Mouse (Mus musculus) heart, postnatal 0 days (tissue): ENCODE measurements around the gene Cx3cl1. TPM values are rescaled to one million over a fixed set of nuclear protein-coding genes. Genes with fewer than 3 reads are reported as not detected.

Experiments used
- ATAC-seq: fragments of 200-750 bp; cut with Nextera tagmentation; 2 replicates; pipeline ENCODE4 v1.8.0; 2017; ENCODE audit warnings: low read depth, moderate number of reproducible peaks, moderate library complexity; ENCODE audit not compliant: insufficient read depth
- DNase-seq: peaks from one replicate; pipeline ENCODE4 v3.0.0-alpha.2; 2016; ENCODE audit warnings: low spot score
- H3K27ac ChIP-seq: fragments of 300-500 bp; sonication (generic); 2 replicates; pipeline ENCODE4 v1.5.1; 2014; ENCODE audit warnings: low read depth, mild to moderate bottlenecking
- H3K27me3 ChIP-seq: fragments of 300-500 bp; sonication (generic); 2 replicates; pipeline ENCODE4 v1.6.1; 2014; ENCODE audit warnings: low read length, mixed read lengths; ENCODE audit not compliant: control insufficient read depth, insufficient read depth
- H3K36me3 ChIP-seq: fragments of 300-500 bp; sonication (generic); replicated peaks from 2 replicates; pipeline ENCODE4 v1.6.1; 2014; ENCODE audit warnings: low read length, mixed read lengths; ENCODE audit not compliant: control insufficient read depth, insufficient read depth
- H3K4me1 ChIP-seq: fragments of 300-500 bp; sonication (generic); 2 replicates; pipeline ENCODE4 v1.6.1; 2014; ENCODE audit warnings: antibody characterized with exemption; ENCODE audit not compliant: control insufficient read depth, insufficient read depth
- H3K4me2 ChIP-seq: fragments of 300-500 bp; sonication (generic); 2 replicates; pipeline ENCODE4 v1.6.1; 2014; ENCODE audit warnings: low read depth, mild to moderate bottlenecking, low read length, moderate library complexity
- H3K4me3 ChIP-seq: fragments of 300-500 bp; sonication (generic); 2 replicates; pipeline ENCODE4 v1.5.1; 2014; ENCODE audit warnings: low read depth, low read length
- H3K9ac ChIP-seq: fragments of 300-500 bp; sonication (generic); replicated peaks from 2 replicates; pipeline ENCODE4 v1.6.1; 2014; ENCODE audit warnings: low read depth, low read length, mixed read lengths
- H3K9me3 ChIP-seq: fragments of 300-500 bp; sonication (generic); replicated peaks from 2 replicates; pipeline ENCODE4 v1.6.1; 2016; ENCODE audit warnings: low read length; ENCODE audit not compliant: control insufficient read depth
- CTCF ChIP-seq: IDR thresholded peaks from 2 replicates; pipeline ENCODE4 v1.5.1; 2016; ENCODE audit warnings: antibody characterized with exemption, control low read depth, low read depth
- EP300 ChIP-seq: IDR thresholded peaks from 2 replicates; pipeline ENCODE4 v1.6.1; 2016; ENCODE audit warnings: antibody characterized with exemption, low read depth
- WGBS: fragments of 180-500 bp; shearing (Covaris S2); extraction: QIAGEN DNeasy Blood & Tissue Kit; methylation state at CpG from one replicate; pipeline ENCODE4 v1.1.7; 2014; 5-methylcytosine and 5-hydroxymethylcytosine counted together
- polyA plus RNA-seq: library from polyadenylated mRNA; unstranded; fragments of >200 nt; fragmentation: Nextera tagmentation; extraction: Ambion mirVana; gene quantifications from 2 replicates; pipeline ENCODE4 v1.2.1, GENCODE M21; 2015
- total RNA-seq: library from RNA; depleted of rRNA; stranded (reverse); fragments of >200 nt; gene quantifications from 2 replicates; pipeline ENCODE4 v1.2.3, GENCODE M21; 2014; ENCODE audit warnings: low replicate concordance

Cx3cl1 gene
- total and polyA plus RNA-seq, 2 experiments from 2014 or later, result 2.3 to 4.1 TPM

GRCm38 (mm10) chr8:94745476-94746184, 26.2 kb upstream of the Cx3cl1 start, which contains the start of gene Ccl22:
TSS of gene Ccl22 (plus strand) at chr8:94745590.
- Histone ChIP-seq H3K9me3 (no peaks in the 10 kb centered on the region; the same call in 1 of the 2 replicates), H3K4me1 (no peaks in the 10 kb centered on the region), H3K9ac (no peak within 1 kb of the TSS), H3K4me2 (no peak within 1 kb of the TSS), H3K27me3 (no peaks in the 10 kb centered on the region), H3K4me3 (no peak within 1 kb of the TSS), H3K27ac (no peak within 1 kb of the TSS), H3K36me3 (no peaks in the 10 kb centered on the region)
- 84% methylated on average over 7 of the region's 7 CpGs for WGBS
- TF ChIP-seq EP300, result no peak
- TF ChIP-seq CTCF, result no peak
- ATAC-seq (no peak), DNase-seq (no peak)

- TF ChIP-seq CTCF (no peak), EP300 (no peak)
- Histone ChIP-seq H3K9ac (no peak overlapping the region), H3K4me3 (no peak overlapping the region), H3K36me3 (no peaks in the 10 kb centered on the region), H3K4me2 (no peak overlapping the region), H3K9me3 (no peaks in the 10 kb centered on the region), H3K27me3 (no peaks in the 10 kb centered on the region), H3K4me1 (no peaks in the 10 kb centered on the region), H3K27ac (no peak overlapping the region)
- 74% methylated on average over 8 of the region's 8 CpGs for WGBS
- DNase-seq, result no peak
- no peak for ATAC-seq
Observed at GRCm38 (mm10) chr8:94746832-94747231, 25.0 kb upstream of the Cx3cl1 start.

GRCm38 (mm10) chr8:94748363-94748762, 23.4 kb upstream of the Cx3cl1 start:
- Histone ChIP-seq H3K4me3 (no peak overlapping the region), H3K36me3 (no peaks in the 10 kb centered on the region), H3K27ac (no peak overlapping the region), H3K9ac (no peak overlapping the region), H3K4me2 (no peak overlapping the region), H3K4me1 (no peaks in the 10 kb centered on the region), H3K9me3 (no peaks in the 10 kb centered on the region), H3K27me3 (no peaks in the 10 kb centered on the region)
- TF ChIP-seq EP300 (no peak), CTCF (no peak)
- DNase-seq, result no peak
- ATAC-seq, result no peak
- WGBS, result 46% methylated on average over 4 of the region's 4 CpGs

GRCm38 (mm10) chr8:94749942-94750341, 21.9 kb upstream of the Cx3cl1 start:
- Histone ChIP-seq H3K27ac (no peak overlapping the region), H3K9ac (no peak overlapping the region), H3K9me3 (no peaks in the 10 kb centered on the region), H3K4me3 (no peak overlapping the region), H3K36me3 (no peaks in the 10 kb centered on the region), H3K4me1 (no peaks in the 10 kb centered on the region), H3K27me3 (no peaks in the 10 kb centered on the region), H3K4me2 (no peak overlapping the region)
- no peak for DNase-seq
- no peak for ATAC-seq
- 74% methylated on average over 3 of the region's 3 CpGs for WGBS
- TF ChIP-seq CTCF (no peak), EP300 (no peak)

GRCm38 (mm10) chr8:94751023-94751849, 20.6 kb upstream of the Cx3cl1 start:
- 69% methylated on average over 10 of the region's 10 CpGs for WGBS
- DNase-seq (no peak), ATAC-seq (no peak)
- no peak overlapping the region for H3K4me2 ChIP-seq
- H3K27ac ChIP-seq, result no peak overlapping the region
- no peak overlapping the region for H3K4me3 ChIP-seq
- no peak overlapping the region for H3K9ac ChIP-seq
- no peaks in the 10 kb centered on the region for H3K36me3 ChIP-seq
- no peaks in the 10 kb centered on the region for H3K4me1 ChIP-seq
- H3K27me3 ChIP-seq, result no peaks in the 10 kb centered on the region
- no peak for TF ChIP-seq CTCF
- no peak for TF ChIP-seq EP300
- no peaks in the 10 kb centered on the region for H3K9me3 ChIP-seq
